Mouse (Mus musculus): ENCODE measurements around the gene Aox2. TPM values are rescaled to one million over a fixed set of nuclear protein-coding genes. Genes with fewer than 3 reads are reported as not detected.
A peak's percentile ranks its signal among the peaks of the same experiment; 100 is the strongest.

Gene Aox2
- polyA plus RNA-seq, 1 experiment from 2014 or later = 0.05 TPM

- Histone ChIP-seq H3K36me3 (no peaks in the 10 kb centered on the region), H3K27ac (no peak overlapping the region), H3K27me3 (ENCODE audit: insufficient read depth, poor library complexity, severe bottlenecking) (no peaks in the 10 kb centered on the region), H3K4me3 (no peak overlapping the region), H3K9me3 (no peaks in the 10 kb centered on the region), H3K4me1 (no peaks in the 10 kb centered on the region)
- DNase-seq (ENCODE audit: low spot score) = peak; percentile 64
- whole genome bisulfite sequencing = 47% methylated on average over 3 of the region's 3 CpGs
These were observed 17.8 kb upstream of the Aox2 start for GRCm38 (mm10) chr1:58260311-58260710.

DNA sequence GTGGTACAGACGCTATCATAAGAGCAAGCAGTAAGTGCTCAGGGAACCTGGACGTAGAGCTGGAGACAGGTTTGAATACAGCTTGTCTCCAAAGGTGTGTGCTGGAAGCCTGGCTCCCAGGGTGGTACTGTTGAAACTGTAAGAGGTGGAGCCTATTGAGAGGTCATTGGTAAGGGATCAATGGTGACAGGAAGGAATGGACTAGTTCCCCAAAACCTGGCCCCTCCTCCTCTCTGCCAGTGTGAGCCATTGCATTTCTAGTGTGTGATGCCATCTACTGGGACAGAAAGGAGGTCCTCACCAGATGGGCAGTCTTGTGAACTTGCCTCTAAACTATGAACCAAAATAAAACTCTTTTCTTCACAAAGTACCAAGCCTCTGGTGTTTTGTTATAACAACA, 9.9 kb upstream of the Aox2 start:
- no peaks in the 10 kb centered on the region for H3K9me3 ChIP-seq
- H3K4me1 ChIP-seq = no peaks in the 10 kb centered on the region
- no peaks in the 10 kb centered on the region for H3K36me3 ChIP-seq
- H3K27me3 ChIP-seq (ENCODE audit: insufficient read depth, poor library complexity, severe bottlenecking) = 0 out of 2 replicates have a peak, but pooled peaks cover 8% of the 10 kb centered on the region
- 81% methylated on average over 2 of the region's 2 CpGs for WGBS
- no peak overlapping the region for H3K27ac ChIP-seq
- DNase-seq (ENCODE audit: low spot score) = peak; percentile 72
- no peak overlapping the region for H3K4me3 ChIP-seq

GRCm38 (mm10) chr1:58270807-58271569, 7.1 kb upstream of the Aox2 start:
- H3K27ac ChIP-seq = no peak overlapping the region
- peaks cover 13% of the 10 kb centered on the region; the same call in 1 of the 2 replicates for H3K27me3 ChIP-seq (ENCODE audit: insufficient read depth, poor library complexity, severe bottlenecking)
- no peak for DNase-seq (ENCODE audit: low spot score)
- no peaks in the 10 kb centered on the region for H3K9me3 ChIP-seq
- 39% methylated on average over 6 of the region's 6 CpGs for WGBS
- no peaks in the 10 kb centered on the region for H3K36me3 ChIP-seq
- H3K4me3 ChIP-seq = no peak overlapping the region
- H3K4me1 ChIP-seq = peaks cover 3% of the 10 kb centered on the region

DNA sequence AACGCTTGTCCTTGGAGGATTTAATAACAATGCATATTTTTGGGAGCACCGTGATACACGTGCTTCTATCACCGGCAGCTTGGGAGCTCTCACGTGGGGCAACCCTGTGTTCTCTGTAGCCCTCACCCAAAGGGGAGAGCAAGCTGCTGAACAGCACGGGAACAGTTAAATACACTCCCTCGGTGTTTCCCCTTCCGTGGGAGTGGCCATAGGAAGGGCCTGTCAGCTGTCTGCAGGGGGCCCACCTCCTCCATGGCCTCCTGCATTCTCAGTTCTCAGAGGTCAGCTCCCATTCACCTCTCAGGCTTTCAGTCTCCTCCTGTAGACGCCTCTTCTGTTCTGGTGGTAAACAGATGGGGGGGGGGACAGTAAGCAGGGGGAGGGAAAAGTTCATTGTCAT, 2.2 kb upstream of the Aox2 start:
- DNase-seq (ENCODE audit: low spot score) = no peak
- peak overlapping the region; percentile 36; the same call in 1 of the 2 replicates for H3K27ac ChIP-seq
- H3K9me3 ChIP-seq = no peaks in the 10 kb centered on the region
- peaks cover 5% of the 10 kb centered on the region; the same call in 1 of the 2 replicates for H3K27me3 ChIP-seq (ENCODE audit: insufficient read depth, poor library complexity, severe bottlenecking)
- H3K36me3 ChIP-seq = no peaks in the 10 kb centered on the region
- no peak overlapping the region for H3K4me3 ChIP-seq
- 28% methylated on average over 9 of the region's 9 CpGs for WGBS
- peaks cover 5% of the 10 kb centered on the region for H3K4me1 ChIP-seq

DNA sequence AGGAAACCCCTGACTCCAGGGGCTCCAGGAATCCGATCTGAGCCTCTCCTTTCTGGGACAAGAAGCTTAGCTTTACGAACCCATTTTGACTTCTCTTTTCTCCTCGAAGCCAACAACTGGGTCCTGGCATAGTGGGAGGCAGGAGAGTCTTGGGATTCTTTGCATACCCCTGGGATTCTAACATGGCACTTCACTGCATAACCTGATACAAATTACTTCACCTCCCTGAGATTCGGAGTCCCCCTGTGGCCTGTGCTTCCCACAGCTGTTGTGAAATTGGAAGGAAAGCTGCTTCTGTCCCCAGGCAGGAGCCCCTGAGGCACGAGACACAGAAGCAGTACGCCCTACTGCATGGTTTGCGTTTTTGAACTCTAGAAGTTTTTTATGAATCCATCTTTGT, 387 bp downstream of the Aox2 start:
- no peaks in the 10 kb centered on the region for H3K36me3 ChIP-seq
- peaks cover 10% of the 10 kb centered on the region; the same call in 1 of the 2 replicates for H3K27me3 ChIP-seq (ENCODE audit: insufficient read depth, poor library complexity, severe bottlenecking)
- H3K4me1 ChIP-seq = peaks cover 5% of the 10 kb centered on the region
- no peak overlapping the region for H3K4me3 ChIP-seq
- no peak for DNase-seq (ENCODE audit: low spot score)
- WGBS = 66% methylated on average over 7 of the region's 7 CpGs
- H3K9me3 ChIP-seq = no peaks in the 10 kb centered on the region
- no peak overlapping the region for H3K27ac ChIP-seq

GRCm38 (mm10) chr1:58280381-58280780, 2.3 kb downstream of the Aox2 start:
- Histone ChIP-seq H3K27me3 (ENCODE audit: insufficient read depth, poor library complexity, severe bottlenecking) (0 out of 2 replicates have a peak, but pooled peaks cover 9% of the 10 kb centered on the region), H3K27ac (no peak overlapping the region), H3K36me3 (no peaks in the 10 kb centered on the region), H3K4me1 (peaks cover 5% of the 10 kb centered on the region), H3K9me3 (no peaks in the 10 kb centered on the region), H3K4me3 (no peak overlapping the region)
- DNase-seq (ENCODE audit: low spot score) = no peak
- 66% methylated on average over 4 of the region's 4 CpGs for WGBS

DNA sequence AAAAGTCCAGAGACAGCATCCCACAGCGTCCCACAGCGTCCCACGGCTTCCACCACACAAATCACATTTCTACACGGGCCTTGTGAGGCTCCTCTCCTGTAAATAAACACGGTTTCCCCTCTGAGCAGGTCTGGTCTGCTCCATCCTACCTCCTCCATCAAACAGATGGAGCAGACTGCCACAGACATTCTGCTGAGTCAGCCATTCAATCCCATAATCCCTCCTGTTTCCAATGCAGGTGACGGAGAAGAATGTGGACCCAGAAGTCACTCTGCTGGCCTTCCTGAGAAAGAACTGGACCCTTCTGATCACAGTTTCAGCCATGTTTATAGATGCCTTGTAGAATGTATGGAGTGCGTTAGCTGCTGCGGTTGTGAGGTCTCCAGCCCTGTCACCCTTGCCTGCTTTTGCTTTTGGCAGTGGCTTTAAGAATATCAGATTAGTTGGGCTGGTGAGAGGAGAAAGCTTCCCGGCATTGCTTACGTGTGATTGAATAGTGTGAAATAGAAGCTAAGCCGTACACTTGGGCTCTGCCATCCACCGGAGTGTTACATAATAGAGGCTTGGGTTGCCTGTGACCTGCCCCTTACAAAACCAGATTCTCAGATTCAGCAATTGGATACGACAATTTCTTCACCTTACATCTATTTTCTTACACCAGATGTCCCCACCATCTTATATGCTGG, 3.0 kb downstream of the Aox2 start:
- 79% methylated on average over 13 of the region's 13 CpGs for WGBS
- no peaks in the 10 kb centered on the region for H3K9me3 ChIP-seq
- H3K4me1 ChIP-seq = peaks cover 1% of the 10 kb centered on the region
- no peak overlapping the region for H3K27ac ChIP-seq
- no peak overlapping the region for H3K4me3 ChIP-seq
- H3K36me3 ChIP-seq = no peaks in the 10 kb centered on the region
- 0 out of 2 replicates have a peak, but pooled peaks cover 13% of the 10 kb centered on the region for H3K27me3 ChIP-seq (ENCODE audit: insufficient read depth, poor library complexity, severe bottlenecking)
- no peak for DNase-seq (ENCODE audit: low spot score)

GRCm38 (mm10) chr1:58281625-58281988, 3.5 kb downstream of the Aox2 start:
- no peak for DNase-seq (ENCODE audit: low spot score)
- no peaks in the 10 kb centered on the region; the same call in 1 of the 2 replicates for H3K4me1 ChIP-seq
- no peak overlapping the region for H3K4me3 ChIP-seq
- 73% methylated on average over 4 of the region's 4 CpGs for WGBS
- 0 out of 2 replicates have a peak, but pooled peaks cover 13% of the 10 kb centered on the region for H3K27me3 ChIP-seq (ENCODE audit: insufficient read depth, poor library complexity, severe bottlenecking)
- H3K9me3 ChIP-seq = no peaks in the 10 kb centered on the region
- no peak overlapping the region for H3K27ac ChIP-seq
- H3K36me3 ChIP-seq = no peaks in the 10 kb centered on the region

- Histone ChIP-seq H3K27me3 (ENCODE audit: insufficient read depth, poor library complexity, severe bottlenecking) (peaks cover 13% of the 10 kb centered on the region; the same call in 1 of the 2 replicates), H3K4me1 (no peaks in the 10 kb centered on the region), H3K4me3 (no peak overlapping the region), H3K9me3 (no peaks in the 10 kb centered on the region), H3K36me3 (no peaks in the 10 kb centered on the region), H3K27ac (no peak overlapping the region)
- no peak for DNase-seq (ENCODE audit: low spot score)
- WGBS = 37% methylated on average over 7 of the region's 7 CpGs
These were observed 6.4 kb downstream of the Aox2 start for GRCm38 (mm10) chr1:58284505-58284904.

DNA sequence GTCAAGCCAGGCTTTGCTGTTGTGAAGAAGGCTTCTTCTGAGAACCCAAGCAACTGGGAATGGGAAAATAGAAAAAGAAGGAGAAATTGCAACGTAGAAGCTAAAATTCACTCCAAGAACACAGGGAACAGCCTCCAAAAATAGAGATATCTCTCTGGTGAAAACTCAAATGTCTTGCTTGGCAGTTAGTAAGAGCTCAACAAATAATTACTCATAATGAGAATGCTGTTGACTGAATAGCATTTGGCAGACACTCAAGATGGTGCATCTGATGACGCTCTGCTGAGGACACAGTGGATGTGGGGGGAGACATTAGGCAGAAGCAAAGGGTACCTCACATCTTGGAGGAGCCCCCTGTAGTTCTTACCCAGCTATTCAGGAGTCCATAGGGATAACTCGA, 10.0 kb downstream of the Aox2 start:
- 73% methylated on average over 3 of the region's 3 CpGs for WGBS
- H3K4me3 ChIP-seq = no peak overlapping the region
- H3K27me3 ChIP-seq (ENCODE audit: insufficient read depth, poor library complexity, severe bottlenecking) = peaks cover 7% of the 10 kb centered on the region; the same call in 1 of the 2 replicates
- H3K27ac ChIP-seq = no peak overlapping the region
- no peak for DNase-seq (ENCODE audit: low spot score)
- peaks cover 21% of the 10 kb centered on the region; the same call in 1 of the 2 replicates for H3K4me1 ChIP-seq
- H3K9me3 ChIP-seq = no peaks in the 10 kb centered on the region
- no peaks in the 10 kb centered on the region for H3K36me3 ChIP-seq

DNA sequence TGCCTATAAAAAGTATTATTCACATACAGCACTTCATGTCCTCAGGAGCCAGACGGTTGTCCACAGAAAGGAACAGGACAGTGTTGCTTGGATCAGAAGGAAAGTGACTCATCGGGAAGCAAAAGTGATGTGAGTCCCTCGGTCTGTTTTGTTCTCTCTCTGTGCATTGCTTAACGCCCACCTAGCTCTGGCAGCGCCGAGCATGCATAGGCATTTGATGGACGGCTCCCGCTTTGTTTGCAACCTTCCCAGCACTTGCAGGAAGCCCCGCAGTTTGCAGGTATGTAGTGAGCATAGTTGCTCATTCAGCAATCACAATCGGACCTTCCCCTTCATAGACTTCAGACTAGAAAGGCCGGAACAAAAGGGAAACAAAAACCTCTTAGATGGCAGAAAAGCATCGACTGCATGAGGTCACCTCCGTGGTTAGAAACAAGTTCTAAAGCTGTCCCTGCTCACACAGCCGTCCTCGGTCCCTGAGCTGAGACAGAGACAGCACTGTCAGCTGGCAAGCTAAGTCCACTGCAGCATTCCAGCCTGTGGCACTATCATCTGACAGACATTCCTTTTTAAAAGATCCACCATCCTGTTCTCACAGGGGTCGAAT, 11.8 kb downstream of the Aox2 start:
- peaks cover 7% of the 10 kb centered on the region; the same call in 1 of the 2 replicates for H3K27me3 ChIP-seq (ENCODE audit: insufficient read depth, poor library complexity, severe bottlenecking)
- 42% methylated on average over 16 of the region's 16 CpGs for WGBS
- peaks cover 21% of the 10 kb centered on the region; the same call in 1 of the 2 replicates for H3K4me1 ChIP-seq
- H3K4me3 ChIP-seq = no peak overlapping the region
- H3K9me3 ChIP-seq = no peaks in the 10 kb centered on the region
- no peak for DNase-seq (ENCODE audit: low spot score)
- no peak overlapping the region for H3K27ac ChIP-seq
- H3K36me3 ChIP-seq = no peaks in the 10 kb centered on the region

DNA sequence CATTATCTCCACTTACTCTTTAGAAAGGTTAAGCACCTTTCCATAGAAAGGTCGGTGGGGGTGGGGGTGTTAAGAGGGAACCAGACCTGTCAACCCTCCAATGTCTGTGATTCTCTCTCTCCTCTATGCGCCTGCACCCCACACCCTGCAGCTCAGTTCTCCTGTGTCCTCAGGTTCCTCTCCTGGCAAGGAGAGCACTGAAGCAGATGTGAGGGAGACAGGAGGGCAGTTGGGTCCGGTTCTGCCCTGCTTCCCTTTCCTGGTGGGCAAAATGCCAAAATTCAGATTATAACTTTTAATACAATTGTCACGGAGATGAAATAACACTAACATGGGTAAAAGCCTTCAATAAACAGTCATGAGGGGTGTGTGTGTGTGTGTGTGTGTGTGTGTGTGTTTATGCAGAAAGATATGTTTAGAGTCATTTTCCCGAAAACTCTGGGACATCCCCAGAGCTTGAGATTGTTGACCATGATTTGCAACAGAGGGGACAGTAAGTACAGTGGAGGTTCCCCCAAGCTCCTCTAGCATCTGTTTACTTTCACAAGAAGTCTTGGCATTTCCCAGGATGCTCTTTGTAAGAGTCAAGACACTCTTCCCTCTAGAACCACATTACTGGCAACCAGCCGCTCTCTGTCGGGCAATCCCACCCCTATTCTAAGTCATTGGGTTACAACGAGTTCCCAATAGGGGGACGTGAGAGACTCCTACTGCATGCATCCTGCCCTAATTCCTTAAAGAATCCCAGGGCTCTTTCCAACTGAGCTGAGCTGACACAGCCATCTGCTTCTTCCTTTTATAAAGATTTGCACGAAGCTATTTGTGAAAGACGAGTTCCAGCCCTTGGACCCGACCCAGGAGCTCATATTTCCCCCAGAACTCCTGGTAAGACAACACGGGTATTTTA, 13.5 kb downstream of the Aox2 start:
- WGBS = 55% methylated on average over 13 of the region's 13 CpGs
- Histone ChIP-seq H3K27ac (no peak overlapping the region), H3K27me3 (ENCODE audit: insufficient read depth, poor library complexity, severe bottlenecking) (no peaks in the 10 kb centered on the region; the same call in 1 of the 2 replicates), H3K4me3 (no peak overlapping the region), H3K9me3 (no peaks in the 10 kb centered on the region), H3K36me3 (no peaks in the 10 kb centered on the region), H3K4me1 (peaks cover 24% of the 10 kb centered on the region; the same call in 1 of the 2 replicates)
- no peak for DNase-seq (ENCODE audit: low spot score)

All from heart, embryonic 10.5 days (tissue).